Mouse (Mus musculus): ENCODE data around the gene Rnf212. TPM values are rescaled to one million over a fixed set of nuclear protein-coding genes. Genes with fewer than 3 reads are reported as not detected.

Rnf212 gene
- 0.26 TPM in 1 of 2 replicates, not detected in the other for polyA plus RNA-seq (2015; fragmentation: Nextera tagmentation; extraction: Ambion mirVana)

GRCm38 (mm10) chr5:108774630-108775306, at the start of gene Rnf212:
Rnf212 (minus strand) TSS chr5:108774982.

GRCm38 (mm10) chr5:108808750-108809149, 34.0 kb upstream of the Rnf212 start, which contains the start of gene Vmn2r8:
Vmn2r8 (minus strand) TSS chr5:108808850.

GRCm38 (mm10) chr5:108795263-108795662, 20.5 kb upstream of the Rnf212 start, which contains the start of gene Tmed11:
Tmed11 (minus strand) TSS chr5:108795363.

GRCm38 (mm10) chr5:108692271-108692670, 82.5 kb downstream of the Rnf212 start, which contains the start of gene Fgfrl1:
Fgfrl1 (plus strand) TSS chr5:108692382.

Other genes starting within 250 kb of the Rnf212 start
- 402 and 444 TPM in 2 replicates for gene Cplx1, start 225.0 kb downstream of the Rnf212 start, polyA plus RNA-seq (2015; fragmentation: Nextera tagmentation; extraction: Ambion mirVana)
- gene Gak, start 145.2 kb downstream of the Rnf212 start, polyA plus RNA-seq (2015; fragmentation: Nextera tagmentation; extraction: Ambion mirVana), result 35.2 and 41.6 TPM in 2 replicates
- gene Tmem175, start 145.2 kb downstream of the Rnf212 start, polyA plus RNA-seq (2015; fragmentation: Nextera tagmentation; extraction: Ambion mirVana), result 36.6 and 37.7 TPM in 2 replicates
- 9.2 and 10.1 TPM in 2 replicates for gene Idua, start 114.7 kb downstream of the Rnf212 start, polyA plus RNA-seq (2015; fragmentation: Nextera tagmentation; extraction: Ambion mirVana)
- gene Dgkq, start 105.3 kb downstream of the Rnf212 start, polyA plus RNA-seq (2015; fragmentation: Nextera tagmentation; extraction: Ambion mirVana), result 19.9 and 26.2 TPM in 2 replicates
- 3.3 and 3.5 TPM in 2 replicates for gene Slc26a1, start 99.4 kb downstream of the Rnf212 start, polyA plus RNA-seq (2015; fragmentation: Nextera tagmentation; extraction: Ambion mirVana)
- gene Fgfrl1, start 82.6 kb downstream of the Rnf212 start, polyA plus RNA-seq (2015; fragmentation: Nextera tagmentation; extraction: Ambion mirVana), result 19.9 and 23.5 TPM in 2 replicates
- not detected in 2 replicates for gene Tmed11, start 20.4 kb upstream of the Rnf212 start, polyA plus RNA-seq (2015; fragmentation: Nextera tagmentation; extraction: Ambion mirVana)
- gene Vmn2r8, start 33.9 kb upstream of the Rnf212 start, polyA plus RNA-seq (2015; fragmentation: Nextera tagmentation; extraction: Ambion mirVana), result not detected in 2 replicates
- gene Vmn2r9, start 77.6 kb upstream of the Rnf212 start, polyA plus RNA-seq (2015; fragmentation: Nextera tagmentation; extraction: Ambion mirVana), result not detected in 2 replicates
- gene Vmn2r10, start 231.5 kb upstream of the Rnf212 start, polyA plus RNA-seq (2015; fragmentation: Nextera tagmentation; extraction: Ambion mirVana), result not detected in 2 replicates